8 mouse cellular contexts compared by ENCODE assay signal in genomic region chr19:52922678-52923495, GRCm38 (mm10).
A peak's percentile ranks its signal among the peaks of the same experiment; 100 is the strongest.
DNase-seq lines count a peak whose midpoint lies in the region; ATAC-seq and TF ChIP-seq lines count a peak whose summit lies in the region.

No protein-coding gene starts in this region.

- peak overlapping the region; percentile 36 for H3K4me2 ChIP-seq in limb, embryonic 11.5 days (ENCODE audit: low read depth, severe bottlenecking)
- H3K4me2 ChIP-seq in midbrain, embryonic 12.5 days (replicated peaks), result peak overlapping the region; percentile 39
- H3K4me2 ChIP-seq in stomach, embryonic 16.5 days (ENCODE audit: low read depth, low read length), result peak overlapping the region; percentile 53

- TF ChIP-seq CTCF in cortical plate, adult 2 months (IDR thresholded peaks at IDR 0.05; ENCODE audit: extremely low read depth, insufficient read depth, low read length), result peak; percentile 67
- TF ChIP-seq CTCF in kidney, adult 2 months (conservative IDR thresholded peaks at IDR 0.05; ENCODE audit: insufficient read depth, insufficient read length, low read depth, low read length), result peak; percentile 63

- H3K27me3 ChIP-seq in kidney, adult 2 months (replicated peaks; ENCODE audit: control insufficient read depth, insufficient read depth, low read length), result no peaks in the 10 kb centered on the region
- no peaks in the 10 kb centered on the region for H3K27me3 ChIP-seq in limb, embryonic 11.5 days (ENCODE audit: control insufficient read depth, insufficient read depth, low read length)
- no peaks in the 10 kb centered on the region for H3K27me3 ChIP-seq in midbrain, embryonic 12.5 days
- no peaks in the 10 kb centered on the region for H3K27me3 ChIP-seq in stomach, embryonic 16.5 days (ENCODE audit: control insufficient read depth, insufficient read depth, low read length)

- H3K9ac ChIP-seq in limb, embryonic 11.5 days (ENCODE audit: low read length), result no peak overlapping the region
- H3K9ac ChIP-seq in midbrain, embryonic 12.5 days (replicated peaks), result no peak overlapping the region
- H3K9ac ChIP-seq in stomach, embryonic 16.5 days (ENCODE audit: low read length), result no peak overlapping the region

- no peaks in the 10 kb centered on the region for H3K36me3 ChIP-seq in kidney, adult 2 months (ENCODE audit: control insufficient read depth, insufficient read depth, low read length)
- no peaks in the 10 kb centered on the region for H3K36me3 ChIP-seq in limb, embryonic 11.5 days (ENCODE audit: control insufficient read depth, insufficient read depth, low read length)
- no peaks in the 10 kb centered on the region for H3K36me3 ChIP-seq in midbrain, embryonic 12.5 days
- no peaks in the 10 kb centered on the region for H3K36me3 ChIP-seq in stomach, embryonic 16.5 days (ENCODE audit: control insufficient read depth, insufficient read depth, low read length)

- no peaks in the 10 kb centered on the region for H3K9me3 ChIP-seq in limb, embryonic 11.5 days (ENCODE audit: control insufficient read depth, low read length)
- H3K9me3 ChIP-seq in midbrain, embryonic 12.5 days, result no peaks in the 10 kb centered on the region
- no peaks in the 10 kb centered on the region for H3K9me3 ChIP-seq in stomach, embryonic 16.5 days (replicated peaks; ENCODE audit: control insufficient read depth, low read length)

- WGBS in kidney, adult 2 months, result 15% methylated on average over 25 of the region's 25 CpGs
- WGBS in limb, embryonic 11.5 days, result 17% methylated on average over 25 of the region's 25 CpGs
- WGBS in midbrain, embryonic 12.5 days, result 12% methylated on average over 25 of the region's 25 CpGs
- WGBS in stomach, embryonic 16.5 days, result 11% methylated on average over 25 of the region's 25 CpGs

- no peak for TF ChIP-seq POLR2A in cortical plate, adult 2 months (IDR thresholded peaks at IDR 0.05; ENCODE audit: extremely low read depth, insufficient read depth, low read length)
- TF ChIP-seq POLR2A in kidney, adult 2 months (IDR thresholded peaks at IDR 0.05; ENCODE audit: low read depth, low read length), result no peak

- H3K27ac ChIP-seq in cortical plate, adult 2 months (ENCODE audit: insufficient read depth, low read length), result no peak overlapping the region
- H3K27ac ChIP-seq in kidney, adult 2 months (ENCODE audit: insufficient read depth, low read depth, low read length), result no peak overlapping the region
- H3K27ac ChIP-seq in limb, embryonic 11.5 days (replicated peaks; ENCODE audit: low read depth, low read length), result no peak overlapping the region
- 0 out of 2 replicates have a peak overlapping the region, but pooled peaks have one; percentile 20 for H3K27ac ChIP-seq in midbrain, embryonic 12.5 days (replicated peaks)
- H3K27ac ChIP-seq in stomach, embryonic 16.5 days (ENCODE audit: low read length), result no peak overlapping the region

- no peak for ATAC-seq in CD4-positive, CD25-positive, alpha-beta regulatory T cell, adult 4 months
- ATAC-seq in granulocyte monocyte progenitor cell, adult 5-6 weeks (replicated peaks; ENCODE audit: poor library complexity, severe bottlenecking), result 0 out of 2 replicates have a peak, but pooled peaks have one; percentile 52
- 0 out of 2 replicates have a peak, but pooled peaks have one; percentile 39 for ATAC-seq in limb, embryonic 11.5 days (ENCODE audit: insufficient number of reproducible peaks, low FRiP score, low TSS enrichment, low read depth)
- ATAC-seq in midbrain, embryonic 12.5 days (ENCODE audit: low FRiP score, low read depth), result peak; percentile 86
- no peak for ATAC-seq in stomach, embryonic 16.5 days (ENCODE audit: insufficient read depth, low FRiP score)

- peak; percentile 17 for DNase-seq in CD4-positive, CD25-positive, alpha-beta regulatory T cell, adult 2 months (ENCODE audit: low read depth, low spot score)
- peak; percentile 53 for DNase-seq in kidney, adult 2 months
- DNase-seq in limb, embryonic 11.5 days (ENCODE audit: low spot score), result peak; percentile 81

- H3K4me3 ChIP-seq in cortical plate, adult 2 months (ENCODE audit: insufficient read depth, low read length), result peak overlapping the region; percentile 3; the same call in 1 of the 2 replicates
- H3K4me3 ChIP-seq in kidney, adult 2 months (ENCODE audit: insufficient read depth, low read depth, low read length), result no peak overlapping the region
- no peak overlapping the region for H3K4me3 ChIP-seq in limb, embryonic 11.5 days (ENCODE audit: low read depth, low read length)
- H3K4me3 ChIP-seq in midbrain, embryonic 12.5 days, result peak overlapping the region; percentile 13; the same call in 1 of the 2 replicates
- peak overlapping the region; percentile 18; the same call in 1 of the 2 replicates for H3K4me3 ChIP-seq in stomach, embryonic 16.5 days (replicated peaks; ENCODE audit: low read length)

- H3K4me1 ChIP-seq in cortical plate, adult 2 months (ENCODE audit: control insufficient read depth, insufficient read depth, low read length), result no peaks in the 10 kb centered on the region; the same call in 1 of the 2 replicates
- no peaks in the 10 kb centered on the region for H3K4me1 ChIP-seq in kidney, adult 2 months (ENCODE audit: control insufficient read depth, insufficient read depth, low read length)
- H3K4me1 ChIP-seq in limb, embryonic 11.5 days (ENCODE audit: control insufficient read depth, insufficient read depth, low read length), result no peaks in the 10 kb centered on the region
- 0 out of 2 replicates have a peak, but pooled peaks cover 4% of the 10 kb centered on the region for H3K4me1 ChIP-seq in midbrain, embryonic 12.5 days
- H3K4me1 ChIP-seq in stomach, embryonic 16.5 days (ENCODE audit: control insufficient read depth, insufficient read depth, low read length), result no peaks in the 10 kb centered on the region

Comparison
In these comparisons a context has a peak if more than half of its experiments do, and no peak if none do; other contexts are left out.
1. DNase-seq: peak in every context shown above with its lines; median percentile 81 in limb, embryonic 11.5 days; 53 in kidney, adult 2 months; 17 in CD4-positive, CD25-positive, alpha-beta regulatory T cell, adult 2 months.
2. ATAC-seq: peak in granulocyte monocyte progenitor cell, adult 5-6 weeks (single experiment), limb, embryonic 11.5 days (single experiment) and midbrain, embryonic 12.5 days (single experiment); none in CD4-positive, CD25-positive, alpha-beta regulatory T cell, adult 4 months (single experiment) and stomach, embryonic 16.5 days (single experiment).
3. H3K4me3 ChIP-seq: peak in cortical plate, adult 2 months (single experiment), midbrain, embryonic 12.5 days (single experiment) and stomach, embryonic 16.5 days (single experiment); none in kidney, adult 2 months (single experiment) and limb, embryonic 11.5 days (single experiment).
4. Peak in every context shown above with its lines, with median percentiles within 50 percentile points of each other: H3K4me2 ChIP-seq.